Mouse (Mus musculus) midbrain, embryonic 14.5 days (tissue): ENCODE results near the gene Vps37d. TPM values are rescaled to one million over a fixed set of nuclear protein-coding genes. Genes with fewer than 3 reads are reported as not detected.
A peak's percentile ranks its signal among the peaks of the same experiment; 100 is the strongest.

Experiments
- ATAC-seq: fragments of 200-750 bp; cut with Nextera tagmentation; 2 replicates; pipeline ENCODE4 v1.8.0; 2017; ENCODE audit warnings: moderate number of reproducible peaks, moderate library complexity; ENCODE audit not compliant: low FRiP score, low TSS enrichment
- DNase-seq: peaks from one replicate; pipeline ENCODE4 v3.0.0-alpha.2; 2015
- H3K27ac ChIP-seq: fragments of 300-500 bp; sonication (generic); replicated peaks from 2 replicates; pipeline ENCODE4 v1.5.1; 2014; ENCODE audit warnings: mild to moderate bottlenecking, low read depth, low read length, moderate library complexity
- H3K27me3 ChIP-seq: fragments of 300-500 bp; sonication (generic); 2 replicates; pipeline ENCODE4 v1.6.1; 2014; ENCODE audit warnings: low read length, control low read depth, mixed read lengths; ENCODE audit not compliant: control insufficient read depth, insufficient read depth
- H3K36me3 ChIP-seq: fragments of 300-500 bp; sonication (generic); 2 replicates; pipeline ENCODE4 v1.6.1; 2014; ENCODE audit warnings: low read length, control low read depth; ENCODE audit not compliant: control insufficient read depth, insufficient read depth
- H3K4me1 ChIP-seq: fragments of 300-500 bp; sonication (generic); 2 replicates; pipeline ENCODE4 v1.6.1; 2014; ENCODE audit warnings: mild to moderate bottlenecking, antibody characterized with exemption, low read length, control low read depth; ENCODE audit not compliant: control insufficient read depth, insufficient read depth
- H3K4me2 ChIP-seq: fragments of 300-500 bp; sonication (generic); 2 replicates; pipeline ENCODE4 v1.6.1; 2014; ENCODE audit warnings: mild to moderate bottlenecking, low read length, moderate library complexity
- H3K4me3 ChIP-seq: fragments of 300-500 bp; sonication (generic); replicated peaks from 2 replicates; pipeline ENCODE4 v1.5.1; 2014; ENCODE audit warnings: low read depth, low read length
- H3K9ac ChIP-seq: fragments of 300-500 bp; sonication (generic); replicated peaks from 2 replicates; pipeline ENCODE4 v1.6.1; 2014; ENCODE audit warnings: mild to moderate bottlenecking, low read length, moderate library complexity
- H3K9me3 ChIP-seq: fragments of 300-500 bp; sonication (generic); 2 replicates; pipeline ENCODE4 v1.6.1; 2016; ENCODE audit warnings: low read length, control low read depth, mixed read lengths; ENCODE audit not compliant: control insufficient read depth
- WGBS: fragments of 180-500 bp; shearing (Covaris S2); extraction: QIAGEN DNeasy Blood & Tissue Kit; methylation state at CpG from one replicate; pipeline ENCODE4 v1.1.7; 2014; 5-methylcytosine and 5-hydroxymethylcytosine counted together
- polyA plus RNA-seq: library from polyadenylated mRNA; unstranded; fragments of >200 nt; fragmentation: Nextera tagmentation; extraction: Ambion mirVana; gene quantifications from 2 replicates; pipeline ENCODE4 v1.2.1, GENCODE M21; 2014

Gene Vps37d
- polyA plus RNA-seq = 33.4 and 40.7 TPM in 2 replicates

DNA sequence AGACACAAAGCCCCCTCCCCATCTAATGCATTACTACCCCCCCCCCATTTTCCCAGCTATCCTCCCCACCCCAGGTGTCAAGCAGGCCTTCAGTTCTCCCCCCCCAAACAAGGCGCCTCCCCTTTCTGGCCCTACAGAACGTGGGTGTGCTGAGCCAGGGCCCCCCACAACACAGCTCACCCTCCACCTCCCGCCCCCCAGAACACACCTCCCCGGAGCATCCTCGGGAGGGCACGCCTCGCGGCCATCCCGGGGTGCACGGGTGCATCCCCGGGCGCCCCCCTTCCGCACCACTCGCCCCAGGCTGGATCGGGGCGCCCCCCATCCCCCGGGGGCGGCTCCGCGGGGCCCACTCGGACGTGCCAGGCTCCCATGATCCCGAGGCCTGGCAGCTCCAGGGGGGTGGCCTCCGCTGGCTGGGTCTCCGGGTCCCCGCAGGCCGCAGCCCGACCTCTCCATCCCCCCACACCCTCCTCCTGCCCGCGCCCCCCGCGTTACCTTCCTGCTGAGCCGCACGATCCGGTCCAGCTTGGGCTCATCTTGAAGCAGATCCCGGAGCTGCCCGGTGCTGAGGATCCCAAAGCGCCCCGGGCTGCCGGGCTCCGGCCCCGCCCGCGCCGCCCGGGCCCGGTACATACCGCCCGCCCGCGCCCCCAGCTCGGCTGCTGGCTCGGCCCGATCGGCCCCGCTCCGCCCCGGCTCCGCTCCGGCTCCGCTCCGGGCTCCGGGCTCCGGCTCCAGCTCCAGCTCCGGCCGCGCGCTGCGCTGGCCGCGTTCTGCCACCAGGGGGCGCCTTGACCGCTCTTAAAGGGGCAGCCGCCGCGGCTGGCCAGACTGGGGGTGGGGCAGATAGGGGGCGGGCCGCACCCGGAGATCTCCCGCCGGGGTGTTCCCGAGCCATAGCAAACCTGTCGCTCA, at the start of gene Vps37d:
Gene Vps37d, minus strand, starts transcription at position 703 of the 918 bp plus-strand sequence.
- Histone ChIP-seq H3K4me1 (peaks cover 8% of the 10 kb centered on the region; the same call in 1 of the 2 replicates), H3K36me3 (peaks cover 32% of the 10 kb centered on the region), H3K9ac (peak within 1 kb of the TSS; percentile 100), H3K4me3 (peak within 1 kb of the TSS; percentile 97), H3K4me2 (peak within 1 kb of the TSS; percentile 78), H3K9me3 (no peaks in the 10 kb centered on the region), H3K27ac (peak within 1 kb of the TSS; percentile 92), H3K27me3 (no peaks in the 10 kb centered on the region)
- WGBS = under 1% methylated on average over 72 of the region's 83 CpGs
- ATAC-seq = peak; percentile 84
- peak; percentile 97 for DNase-seq

DNA sequence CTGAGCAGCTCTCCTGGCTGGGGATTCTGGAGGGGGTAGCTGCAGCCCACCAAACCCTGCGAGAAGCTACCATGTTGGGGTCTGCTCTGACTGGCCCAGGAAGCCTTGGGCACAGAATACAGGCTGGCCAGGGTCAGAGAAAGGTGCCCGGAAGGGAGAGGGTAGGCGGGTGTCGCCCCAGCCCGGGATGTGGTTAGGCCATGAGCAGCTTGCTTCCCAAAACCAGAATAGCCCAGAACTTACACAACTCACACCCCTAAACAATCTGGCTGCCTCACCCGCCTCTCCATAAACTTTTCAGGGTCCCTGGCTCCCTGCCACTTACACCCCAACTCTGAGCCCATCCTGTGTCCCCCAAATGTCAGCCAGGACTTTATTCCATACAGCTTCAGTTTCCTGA, 49.6 kb upstream of the Vps37d start:
- WGBS = 78% methylated on average over 6 of the region's 6 CpGs

DNA sequence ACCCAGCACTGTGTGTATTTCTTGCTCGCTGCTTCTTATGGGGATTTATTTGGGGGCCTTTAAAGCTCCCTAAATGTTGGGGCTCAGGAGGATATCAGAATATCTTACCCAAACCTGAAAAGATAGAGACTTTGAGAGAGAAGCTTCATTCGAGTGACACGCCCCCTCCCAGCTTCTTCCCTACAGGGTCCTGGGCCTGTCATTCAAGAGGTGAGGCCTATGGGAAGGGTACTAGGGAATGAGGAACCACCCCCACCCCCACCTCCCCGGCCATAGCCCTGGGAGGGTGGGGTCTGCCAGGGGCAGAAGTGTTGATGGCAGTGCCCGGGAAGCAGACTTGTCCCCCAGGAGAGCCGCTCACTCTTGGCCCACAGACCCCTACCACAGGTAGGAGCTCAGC, 48.1 kb upstream of the Vps37d start:
- 64% methylated on average over 6 of the region's 6 CpGs for WGBS
- Histone ChIP-seq H3K4me2 (no peak overlapping the region), H3K4me3 (no peak overlapping the region), H3K27ac (no peak overlapping the region), H3K9me3 (no peaks in the 10 kb centered on the region), H3K9ac (no peak overlapping the region), H3K36me3 (no peaks in the 10 kb centered on the region), H3K4me1 (no peaks in the 10 kb centered on the region), H3K27me3 (no peaks in the 10 kb centered on the region)
- ATAC-seq = no peak
- no peak for DNase-seq

More for the DNA sequence above, 49.6 kb upstream of the Vps37d start:
- no peaks in the 10 kb centered on the region for H3K36me3 ChIP-seq
- no peaks in the 10 kb centered on the region for H3K4me1 ChIP-seq
- H3K4me2 ChIP-seq = no peak overlapping the region
- peaks cover 4% of the 10 kb centered on the region; the same call in 1 of the 2 replicates for H3K27me3 ChIP-seq
- H3K27ac ChIP-seq = no peak overlapping the region
- H3K9me3 ChIP-seq = no peaks in the 10 kb centered on the region
- ATAC-seq = no peak
- no peak overlapping the region for H3K9ac ChIP-seq
- H3K4me3 ChIP-seq = no peak overlapping the region
- DNase-seq = no peak

DNA sequence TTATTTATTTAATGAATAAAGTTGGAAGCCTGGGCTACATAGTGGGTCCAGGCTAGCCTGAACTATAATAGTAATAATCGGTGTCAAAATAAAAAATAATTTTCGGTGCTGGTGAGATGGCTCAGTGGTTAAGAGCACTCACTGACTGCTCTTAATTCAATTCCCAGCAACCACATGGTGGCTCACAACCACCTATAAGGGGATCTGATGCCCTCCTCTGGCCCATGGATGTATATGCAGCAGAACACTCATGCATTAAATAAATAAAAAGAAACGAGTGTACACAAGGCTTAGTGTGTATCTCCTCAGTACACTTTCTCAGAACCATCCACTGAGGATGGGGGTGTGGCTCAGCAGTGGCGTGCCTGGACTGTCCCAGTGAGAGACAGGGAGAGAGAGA, 42.7 kb upstream of the Vps37d start:
- no peaks in the 10 kb centered on the region for H3K36me3 ChIP-seq
- 70% methylated on average over 4 of the region's 4 CpGs for WGBS
- no peak overlapping the region for H3K4me3 ChIP-seq
- H3K27me3 ChIP-seq = no peaks in the 10 kb centered on the region
- ATAC-seq (no peak), DNase-seq (no peak)
- H3K27ac ChIP-seq = no peak overlapping the region
- no peak overlapping the region for H3K4me2 ChIP-seq
- no peak overlapping the region for H3K9ac ChIP-seq
- no peaks in the 10 kb centered on the region for H3K9me3 ChIP-seq
- no peaks in the 10 kb centered on the region for H3K4me1 ChIP-seq

DNA sequence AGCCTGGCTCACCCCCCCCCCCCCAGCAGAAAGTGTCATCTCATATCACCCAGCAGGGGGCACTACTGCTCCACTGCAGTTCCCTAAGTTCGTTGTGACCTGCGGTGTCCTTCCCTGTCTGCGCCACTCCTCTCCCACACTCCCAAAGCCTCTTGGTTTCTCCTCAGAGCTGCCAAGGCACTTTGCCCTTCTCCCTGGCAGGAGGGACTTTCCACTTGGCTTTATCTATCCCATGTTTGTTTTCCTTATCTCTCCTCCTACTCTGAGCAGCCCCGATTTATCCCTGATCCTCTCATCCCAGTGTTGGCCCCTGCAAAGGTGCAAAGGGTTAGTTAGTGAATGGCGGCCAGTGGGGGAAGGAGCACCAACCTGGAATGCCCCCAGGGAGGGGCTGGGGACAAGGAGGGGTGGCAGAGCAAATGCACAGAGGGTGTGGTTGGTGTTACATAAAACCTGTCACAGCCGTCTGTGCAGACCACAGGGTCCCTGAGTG, 40.6 kb upstream of the Vps37d start:
- no peak overlapping the region for H3K27ac ChIP-seq
- DNase-seq (peak; percentile 69), ATAC-seq (no peak; the same call in 1 of the 2 replicates)
- H3K9ac ChIP-seq = no peak overlapping the region
- 33% methylated on average over 6 of the region's 6 CpGs for WGBS
- H3K9me3 ChIP-seq = no peaks in the 10 kb centered on the region
- no peaks in the 10 kb centered on the region for H3K36me3 ChIP-seq
- H3K4me2 ChIP-seq = no peak overlapping the region
- no peaks in the 10 kb centered on the region for H3K4me1 ChIP-seq
- H3K4me3 ChIP-seq = no peak overlapping the region
- H3K27me3 ChIP-seq = no peaks in the 10 kb centered on the region

DNA sequence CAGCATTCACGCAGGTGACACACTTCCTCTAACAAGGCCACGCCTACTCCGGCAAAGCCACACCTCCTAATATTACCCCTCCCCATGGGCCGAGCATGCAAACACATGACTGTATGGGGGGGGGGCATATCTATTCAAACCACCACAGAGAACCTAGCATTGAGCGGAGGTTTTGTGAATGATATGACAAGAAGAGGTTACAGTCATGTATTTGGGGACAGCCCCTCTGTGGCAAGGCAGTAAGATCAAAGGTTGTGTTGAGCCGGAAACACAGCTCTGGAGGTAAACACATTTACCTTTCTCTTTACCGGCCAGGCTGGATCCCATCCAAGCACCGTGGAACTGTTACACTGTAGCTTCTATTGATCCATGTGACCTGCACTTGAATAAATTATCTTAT, 37.2 kb upstream of the Vps37d start:
- H3K9me3 ChIP-seq = no peaks in the 10 kb centered on the region
- H3K4me2 ChIP-seq = no peak overlapping the region
- no peak overlapping the region for H3K9ac ChIP-seq
- H3K27ac ChIP-seq = no peak overlapping the region
- H3K4me3 ChIP-seq = no peak overlapping the region
- no peaks in the 10 kb centered on the region for H3K4me1 ChIP-seq
- WGBS = 93% methylated on average over 8 of the region's 8 CpGs
- DNase-seq (no peak), ATAC-seq (no peak)
- no peaks in the 10 kb centered on the region for H3K36me3 ChIP-seq
- H3K27me3 ChIP-seq = no peaks in the 10 kb centered on the region

DNA sequence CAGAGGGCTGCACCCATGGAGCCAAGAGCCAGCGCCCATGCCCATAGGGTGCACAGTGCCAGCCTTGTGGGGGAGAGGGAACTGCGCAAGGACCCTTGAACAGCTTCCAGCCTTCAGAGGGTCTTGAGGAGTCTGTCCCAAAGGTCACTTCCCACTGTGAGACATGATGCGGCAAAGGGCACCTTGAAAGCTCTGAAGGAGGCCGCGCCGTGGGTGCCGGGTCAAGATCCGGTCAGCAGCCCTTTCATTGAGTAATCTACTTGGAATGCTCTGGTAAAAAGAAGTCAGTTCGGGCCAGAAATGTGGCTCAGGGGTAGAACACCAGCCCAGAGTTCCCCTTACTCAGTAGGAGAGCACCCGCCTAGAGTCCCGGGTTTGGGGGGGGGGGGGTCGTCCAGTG, 35.7 kb upstream of the Vps37d start:
- H3K9me3 ChIP-seq = no peaks in the 10 kb centered on the region
- no peak overlapping the region for H3K4me2 ChIP-seq
- no peak for ATAC-seq
- DNase-seq = no peak
- H3K4me3 ChIP-seq = no peak overlapping the region
- no peak overlapping the region for H3K9ac ChIP-seq
- H3K27ac ChIP-seq = no peak overlapping the region
- no peaks in the 10 kb centered on the region for H3K36me3 ChIP-seq
- no peaks in the 10 kb centered on the region for H3K4me1 ChIP-seq
- WGBS = 89% methylated on average over 12 of the region's 12 CpGs
- peaks cover 7% of the 10 kb centered on the region; the same call in 1 of the 2 replicates for H3K27me3 ChIP-seq

DNA sequence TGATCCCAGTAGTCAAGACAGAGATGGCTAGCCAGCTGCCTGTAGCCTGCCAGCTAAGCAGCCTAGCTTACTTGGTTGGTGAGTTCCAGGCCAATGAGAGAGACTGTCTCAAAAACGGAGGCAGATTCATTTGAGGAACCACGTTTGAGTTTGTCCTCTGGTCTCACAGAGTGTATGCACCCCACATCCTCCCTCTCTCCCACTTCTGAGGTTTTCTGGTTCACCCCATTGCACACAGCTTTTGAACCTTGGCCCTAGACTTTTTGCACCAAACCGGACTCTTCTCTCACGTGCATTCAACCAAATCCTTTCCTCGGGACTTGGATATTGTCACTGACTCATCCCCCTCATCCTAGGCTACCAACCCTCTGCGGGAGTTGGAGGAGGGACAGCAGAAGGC, 31.9 kb upstream of the Vps37d start:
- 57% methylated on average over 6 of the region's 6 CpGs for WGBS
- Histone ChIP-seq H3K4me1 (no peaks in the 10 kb centered on the region), H3K4me2 (no peak overlapping the region), H3K4me3 (no peak overlapping the region), H3K36me3 (no peaks in the 10 kb centered on the region), H3K9me3 (no peaks in the 10 kb centered on the region), H3K27me3 (peaks cover 37% of the 10 kb centered on the region), H3K27ac (no peak overlapping the region), H3K9ac (no peak overlapping the region)
- no peak for ATAC-seq
- DNase-seq = no peak

DNA sequence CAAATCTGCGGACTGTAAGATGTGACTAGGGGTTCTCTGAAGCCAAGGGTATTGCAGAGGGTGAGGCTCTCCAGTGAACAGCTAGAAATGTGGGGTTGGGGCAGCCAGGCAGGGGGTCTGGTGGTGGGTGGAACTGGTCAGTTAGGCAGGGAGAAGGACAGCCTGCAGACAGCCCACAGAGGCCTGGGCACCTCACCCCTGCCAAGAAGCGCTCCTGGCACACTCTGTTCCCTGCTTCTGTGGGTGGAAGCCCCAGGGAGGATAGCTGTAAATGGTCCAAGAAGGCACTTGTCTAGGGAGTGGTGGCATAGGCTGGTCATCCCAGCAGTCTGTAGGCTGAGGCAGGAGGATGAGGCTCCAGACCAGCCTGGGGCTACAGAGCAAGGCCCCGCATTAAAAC, 31.4 kb upstream of the Vps37d start:
- no peak overlapping the region for H3K9ac ChIP-seq
- 97% methylated on average over 3 of the region's 3 CpGs for WGBS
- no peak overlapping the region for H3K27ac ChIP-seq
- no peaks in the 10 kb centered on the region for H3K36me3 ChIP-seq
- peaks cover 37% of the 10 kb centered on the region for H3K27me3 ChIP-seq
- H3K4me3 ChIP-seq = no peak overlapping the region
- no peak for DNase-seq
- ATAC-seq = no peak
- no peaks in the 10 kb centered on the region for H3K9me3 ChIP-seq
- no peak overlapping the region for H3K4me2 ChIP-seq
- H3K4me1 ChIP-seq = no peaks in the 10 kb centered on the region
